Mouse (Mus musculus): ENCODE measurements around the gene Bcar3.

- TF ChIP-seq ZC3H11A (IDR thresholded peaks at IDR 0.05; ENCODE audit: low read depth, low read length) (no peak), CTCF (IDR thresholded peaks at IDR 0.05 in 2 of 3, conservative IDR thresholded peaks at IDR 0.05 in 1 of 3; ENCODE audit: control insufficient read depth in 1 of 3, insufficient read depth in 1 of 3, low read depth in 2 of 3, low read length in 3 of 3, poor library complexity in 1 of 3, severe bottlenecking in 1 of 3) (no peak), POLR2A (IDR thresholded peaks at IDR 0.05; ENCODE audit: control insufficient read depth in 1 of 2, insufficient read depth in 1 of 2, low read depth in 1 of 2, low read length in 2 of 2, poor library complexity in 1 of 2) (no peak), MAFK (IDR thresholded peaks at IDR 0.05; ENCODE audit: borderline replicate concordance, low read depth, low read length) (no peak), SMC3 (IDR thresholded peaks at IDR 0.05; ENCODE audit: low read depth, low read length) (no peak), MYC (IDR thresholded peaks at IDR 0.05; ENCODE audit: low read depth, low read length) (no peak), MAX (IDR thresholded peaks at IDR 0.05; ENCODE audit: low read length) (no peak), EP300 (IDR thresholded peaks at IDR 0.05; ENCODE audit: low read depth in 1 of 2, low read length in 2 of 2) (no peak), USF1 (IDR thresholded peaks at IDR 0.05; ENCODE audit: low read depth, low read length) (no peak)
These were observed 247.0 kb downstream of the Bcar3 start for GRCm38 (mm10) chr3:122540918-122541317.

Measured in MEL (cell line).